Mouse (Mus musculus): ENCODE data around the gene Mpg.
A peak's percentile ranks its signal among the peaks of the same experiment; 100 is the strongest.
"Not testable (repeated sequence)": the region's sequence is repeated elsewhere in the genome, so short reads cannot be mapped to it uniquely, and the experiment has no call there.

The Mpg gene

DNA sequence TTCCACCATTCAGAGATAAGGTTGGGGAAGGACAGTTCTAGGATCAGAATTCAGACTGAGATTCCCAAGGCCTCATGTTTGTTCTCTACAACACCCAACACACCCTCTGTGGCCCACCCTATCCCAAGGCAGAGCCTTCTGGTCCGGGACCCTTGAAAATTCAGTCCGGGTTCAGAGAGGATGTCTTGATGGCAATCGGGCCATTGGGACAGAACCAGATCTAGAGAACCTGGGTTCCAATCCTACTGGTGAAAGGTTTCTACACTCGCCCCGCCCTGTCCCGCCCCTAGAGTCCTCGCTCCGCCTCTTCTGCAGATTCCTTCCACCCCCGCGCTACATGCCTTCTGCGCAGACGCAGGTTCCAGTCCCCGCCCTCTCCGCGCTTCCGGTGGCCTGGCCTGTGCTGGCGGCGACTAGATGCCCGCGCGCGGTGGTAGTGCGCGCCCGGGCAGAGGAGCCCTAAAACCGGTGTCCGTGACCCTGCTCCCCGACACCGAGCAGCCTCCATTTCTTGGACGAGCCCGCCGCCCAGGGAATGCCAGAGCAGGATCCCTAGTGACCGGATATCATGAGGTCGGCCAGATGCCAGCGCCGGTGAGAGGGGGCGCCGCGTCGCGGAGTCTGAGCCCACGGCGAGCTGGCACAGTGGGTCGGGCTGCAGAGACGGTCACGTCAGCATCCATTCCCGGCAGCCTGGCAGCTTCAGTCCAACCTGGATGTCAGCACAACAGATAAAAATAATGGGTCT lies at the start of gene Mpg:
Gene Mpg (plus strand): TSS at position 382 of the 748 bp plus-strand sequence.
- peak; percentile 90 for DNase-seq

DNA sequence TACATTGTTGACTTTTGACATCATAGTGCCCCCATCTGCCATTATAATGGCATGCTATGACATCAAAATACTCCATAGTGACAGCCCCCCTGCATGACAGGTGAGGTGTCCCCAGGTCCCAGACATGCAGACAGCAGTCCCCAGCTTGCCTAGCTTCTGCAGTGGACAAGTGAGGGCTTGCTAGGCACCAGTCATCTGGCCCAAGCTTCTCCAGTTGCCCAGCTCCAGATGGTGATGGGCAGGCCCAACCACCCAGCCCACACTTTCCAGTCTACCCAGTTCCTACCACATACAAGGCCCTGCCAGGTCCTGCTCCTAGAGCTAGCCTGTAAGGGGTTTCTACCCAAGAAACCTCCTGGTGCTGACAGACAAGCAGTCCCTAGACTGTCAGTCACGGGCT lies 47.8 kb upstream of the Mpg start:
- DNase-seq, result no peak

DNA sequence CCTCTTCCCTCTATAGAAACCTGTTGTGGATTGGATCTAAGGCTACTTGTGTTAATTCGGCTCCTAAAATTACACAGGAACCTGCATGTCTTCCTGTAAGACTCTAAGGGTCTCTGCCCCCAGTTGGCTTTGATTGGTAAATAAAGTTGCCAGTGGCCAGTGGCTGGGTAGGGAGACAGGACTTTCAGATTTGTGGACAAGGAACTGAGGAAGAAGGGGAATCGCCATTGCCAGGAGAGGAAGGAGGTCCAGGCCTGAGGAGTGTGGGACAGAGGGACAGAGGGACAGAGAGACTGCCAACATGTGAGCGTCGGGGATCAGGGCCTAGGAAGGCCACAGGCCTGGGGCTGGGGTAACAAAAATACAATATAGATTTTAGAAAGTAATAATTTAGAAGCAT lies 45.1 kb upstream of the Mpg start:
- no peak for DNase-seq

DNA sequence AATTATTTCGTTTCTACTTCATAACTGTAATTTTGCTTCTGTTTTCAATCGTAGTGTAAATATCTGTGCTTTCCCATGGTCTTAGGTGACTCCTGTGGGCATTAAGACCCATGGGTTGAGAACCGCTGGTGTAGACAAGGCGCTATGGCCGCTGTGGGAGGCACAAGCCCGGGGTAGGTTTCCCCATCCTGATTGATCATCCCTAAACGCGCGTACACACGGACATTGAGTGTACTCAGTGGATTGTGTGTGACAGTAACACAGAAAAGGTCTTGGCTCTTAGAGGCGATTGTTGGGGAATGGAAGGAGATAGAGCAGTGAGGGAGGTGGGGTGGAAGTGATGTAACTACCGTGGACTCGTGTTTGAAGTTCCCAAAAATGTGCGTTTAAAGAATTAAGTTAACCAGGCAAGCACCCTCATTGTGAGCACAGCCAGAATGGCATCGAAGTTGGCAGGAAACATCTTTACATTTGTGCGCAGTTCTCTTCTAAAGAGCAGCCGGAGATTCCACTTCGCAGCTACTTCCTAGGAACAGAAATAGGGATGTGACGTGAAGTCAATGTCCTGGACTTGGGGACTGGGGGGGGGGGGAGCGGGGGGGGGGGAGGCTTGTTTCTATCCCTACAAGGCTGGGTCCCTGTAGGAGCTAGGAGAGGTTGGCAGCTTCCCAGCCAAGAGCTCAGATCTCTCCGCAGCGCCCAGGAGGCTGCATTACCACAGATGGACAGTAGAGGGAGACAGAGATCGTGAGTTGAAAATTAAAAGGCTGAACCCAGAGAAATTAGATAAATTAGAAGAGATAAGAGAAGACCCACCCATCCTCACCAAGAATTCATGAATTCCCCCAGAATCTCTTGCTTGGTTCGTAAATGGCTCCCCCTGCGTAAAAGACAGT lies 44.1 kb upstream of the Mpg start:
- peak; percentile 81 for DNase-seq

DNA sequence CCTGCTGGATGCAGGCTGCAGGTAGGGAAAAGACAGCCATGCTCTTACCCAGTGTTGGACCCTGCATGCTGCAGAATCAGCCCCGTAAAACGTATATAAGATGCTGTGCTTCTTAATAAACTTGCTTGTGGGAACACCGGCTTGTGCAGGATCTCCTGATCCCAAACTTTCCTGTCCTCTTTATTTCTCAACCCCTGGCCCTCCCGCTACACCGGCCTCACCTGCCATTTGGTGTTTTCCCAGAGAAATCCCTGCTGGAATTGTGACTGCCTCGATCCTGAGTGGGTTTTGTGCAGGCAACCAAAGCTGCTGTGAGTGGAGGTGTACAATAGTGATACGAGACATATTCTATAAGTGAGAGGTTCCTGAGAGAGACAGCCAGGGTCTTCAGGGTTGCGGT lies 41.8 kb upstream of the Mpg start:
- no peak for DNase-seq

DNA sequence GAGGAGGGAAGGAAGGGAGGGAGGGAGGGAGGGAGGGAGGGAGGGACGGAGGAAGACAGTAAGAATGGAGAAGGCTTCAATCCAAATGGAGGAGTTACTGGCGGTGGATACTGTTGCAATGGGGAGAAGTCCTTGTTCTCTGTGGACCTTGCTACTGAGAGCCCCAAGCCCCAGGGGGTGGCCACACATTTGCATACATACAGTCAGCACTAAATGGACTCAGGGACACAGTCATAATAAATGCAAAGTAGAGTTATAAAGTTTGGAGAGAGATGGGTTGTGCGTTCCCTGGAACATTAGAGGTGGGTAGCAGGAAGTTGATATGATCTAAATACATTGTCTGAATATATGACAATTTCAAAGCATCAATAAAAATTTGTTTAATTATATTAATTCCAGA lies 40.3 kb upstream of the Mpg start:
- no peak for DNase-seq

DNA sequence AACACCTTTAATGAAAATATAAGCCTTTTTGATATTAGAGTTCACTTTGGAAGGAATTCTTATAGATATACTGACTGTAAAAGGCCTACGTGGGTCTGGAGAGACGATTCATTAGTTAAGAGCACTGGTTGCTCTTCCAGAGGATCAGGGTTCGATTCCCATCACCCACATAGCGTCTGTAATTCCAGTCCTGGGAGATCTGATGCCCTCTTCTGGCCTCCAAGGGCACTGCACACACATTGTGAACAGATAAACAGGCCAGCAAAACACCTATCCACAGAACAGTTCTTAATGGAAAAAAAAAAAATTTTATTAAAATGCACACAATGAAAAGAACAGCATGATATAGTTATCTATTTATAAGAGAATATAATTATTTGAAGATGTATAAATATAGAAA lies 39.0 kb upstream of the Mpg start:
- DNase-seq, result no peak

DNA sequence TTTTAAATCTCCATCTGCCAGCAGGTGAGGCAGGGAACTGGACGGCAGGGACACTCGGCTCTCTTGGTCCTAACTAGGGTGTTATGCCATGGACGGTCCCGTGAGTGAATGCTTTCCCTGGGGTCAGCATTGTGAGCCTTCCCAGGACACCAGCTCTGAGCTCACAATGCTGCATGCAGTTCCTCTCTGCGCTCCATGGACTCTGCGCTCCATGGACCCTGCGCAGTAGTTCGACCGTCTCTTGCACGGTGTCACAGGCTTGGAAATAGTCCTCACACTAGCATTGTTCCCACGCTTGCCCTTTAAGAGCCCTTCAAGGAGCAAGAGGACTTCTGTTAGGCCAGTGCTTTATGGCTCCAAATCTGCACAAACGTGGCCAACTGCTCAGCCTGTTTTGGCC lies 37.4 kb upstream of the Mpg start:
- no peak for DNase-seq

DNA sequence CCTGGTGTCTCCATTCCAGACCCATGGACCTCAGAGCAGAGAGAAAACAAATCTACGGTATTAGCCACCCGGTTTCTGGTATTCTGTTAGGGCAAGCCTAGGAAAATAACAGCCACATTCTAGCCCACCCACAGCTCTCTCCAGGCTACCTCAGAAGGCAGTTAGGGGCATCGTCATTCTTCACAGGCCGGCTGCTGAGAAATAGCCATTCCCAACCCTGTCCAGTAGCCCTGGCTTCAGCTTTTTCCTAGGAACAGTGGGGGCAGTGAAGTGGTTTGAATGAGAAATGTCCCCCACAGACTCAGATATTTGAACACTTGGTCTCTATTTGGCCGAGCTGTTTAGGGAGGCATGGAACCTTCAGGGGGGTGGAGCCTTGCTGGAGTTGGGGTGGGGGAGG lies 36.9 kb upstream of the Mpg start:
- DNase-seq, result no peak

DNA sequence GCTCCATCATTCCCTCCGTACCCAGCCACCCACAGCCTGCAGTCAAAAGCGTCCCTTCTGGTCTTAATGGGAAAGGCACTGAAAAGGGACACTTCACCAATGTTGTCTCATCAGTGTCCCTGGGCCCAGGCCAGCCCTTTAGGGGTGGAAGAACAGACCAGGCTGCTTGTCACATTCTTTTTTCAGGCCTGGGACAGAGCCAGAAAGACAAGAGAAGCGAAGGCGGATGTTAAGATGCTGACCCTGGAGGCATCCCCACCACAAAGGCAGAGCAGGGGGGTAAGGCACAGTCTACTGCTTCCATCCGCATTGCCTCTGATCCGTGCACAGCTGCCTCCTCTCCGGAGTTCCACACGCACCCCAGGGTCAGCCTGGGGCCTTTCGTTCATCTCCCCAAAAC lies 36.2 kb upstream of the Mpg start:
- DNase-seq, result no peak

DNA sequence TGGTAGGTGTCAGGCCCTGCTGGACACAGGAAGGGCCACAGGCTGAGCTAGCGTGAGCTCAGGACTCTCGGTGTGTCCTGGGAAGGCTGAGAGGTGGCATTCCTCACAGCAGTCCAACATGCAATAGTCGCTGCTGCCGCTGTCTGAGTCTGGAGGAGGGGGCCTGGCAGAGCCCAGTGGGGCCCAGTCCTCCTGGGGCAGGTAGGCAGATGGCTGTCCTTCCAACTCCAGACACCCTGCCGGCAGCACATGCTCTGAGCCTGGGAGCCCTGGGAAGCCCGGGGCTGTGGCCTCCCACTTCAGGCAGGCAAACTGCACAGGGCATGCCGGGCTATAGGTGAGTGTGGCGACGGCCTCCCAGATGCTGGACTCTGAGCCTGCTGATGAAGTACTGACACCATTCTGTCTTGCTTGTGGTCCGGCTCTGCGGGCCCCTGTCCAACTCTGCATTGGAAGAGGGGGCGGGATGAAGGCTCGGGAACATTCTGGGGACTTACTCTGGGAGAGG lies 35.6 kb upstream of the Mpg start:
- DNase-seq, result no peak

DNA sequence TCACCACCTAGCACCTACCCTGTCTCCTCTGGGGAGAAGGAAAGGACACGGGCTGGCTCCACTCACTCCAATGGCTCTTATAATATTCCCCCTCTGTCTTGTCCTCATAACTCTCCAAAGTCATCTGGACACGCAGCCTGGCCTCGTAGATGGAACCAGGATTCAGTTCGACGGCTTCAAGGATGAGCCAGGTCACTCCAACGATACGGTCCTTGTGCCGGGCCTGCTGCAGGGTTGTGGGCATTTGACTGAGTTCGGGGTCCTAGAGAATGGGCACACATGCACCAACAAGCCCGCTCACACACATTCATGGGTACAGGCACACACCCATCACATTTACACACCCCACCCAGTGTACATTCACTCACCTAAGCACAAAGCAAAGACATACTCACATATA lies 33.1 kb upstream of the Mpg start:
- no peak for DNase-seq

DNA sequence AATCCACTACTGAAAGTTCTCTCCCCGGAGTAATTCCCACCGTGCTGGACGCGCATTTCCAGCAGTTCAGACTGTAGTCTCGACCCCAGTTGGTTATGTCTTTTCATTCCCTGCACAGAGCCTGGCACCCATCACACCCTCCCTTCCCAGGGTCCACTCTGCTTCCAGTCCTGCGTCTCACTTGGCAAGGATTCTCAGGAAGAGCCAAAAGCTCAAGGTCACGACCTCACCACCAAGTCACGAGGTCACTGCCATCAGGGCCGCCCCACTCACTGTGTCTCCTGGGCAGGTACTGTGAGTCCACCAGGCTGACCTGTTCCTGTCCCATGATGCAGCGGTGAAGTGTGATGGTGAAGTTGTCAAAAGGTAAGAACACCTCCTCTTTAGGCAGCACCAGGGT lies 32.2 kb upstream of the Mpg start:
- no peak for DNase-seq

DNA sequence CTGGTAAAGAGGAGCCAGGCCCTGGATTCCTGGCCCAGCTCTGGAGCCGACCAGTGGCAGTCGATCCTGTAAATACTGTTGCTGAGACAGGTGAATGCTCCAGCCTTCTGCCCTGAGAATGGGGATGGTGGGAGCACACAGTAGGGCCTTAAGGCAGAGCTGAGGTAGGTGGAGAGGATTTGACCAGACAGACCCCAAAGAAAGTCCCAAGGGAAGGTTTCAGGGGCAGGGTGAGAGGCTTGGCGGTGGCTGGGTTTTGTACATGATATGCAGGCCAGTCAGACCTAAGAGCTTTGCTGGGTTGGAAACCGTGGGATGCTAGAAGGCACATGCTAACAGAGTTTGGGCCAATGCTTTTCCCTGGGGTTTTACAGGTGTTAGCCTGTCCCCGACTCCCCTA lies 31.7 kb upstream of the Mpg start:
- DNase-seq, result no peak

DNA sequence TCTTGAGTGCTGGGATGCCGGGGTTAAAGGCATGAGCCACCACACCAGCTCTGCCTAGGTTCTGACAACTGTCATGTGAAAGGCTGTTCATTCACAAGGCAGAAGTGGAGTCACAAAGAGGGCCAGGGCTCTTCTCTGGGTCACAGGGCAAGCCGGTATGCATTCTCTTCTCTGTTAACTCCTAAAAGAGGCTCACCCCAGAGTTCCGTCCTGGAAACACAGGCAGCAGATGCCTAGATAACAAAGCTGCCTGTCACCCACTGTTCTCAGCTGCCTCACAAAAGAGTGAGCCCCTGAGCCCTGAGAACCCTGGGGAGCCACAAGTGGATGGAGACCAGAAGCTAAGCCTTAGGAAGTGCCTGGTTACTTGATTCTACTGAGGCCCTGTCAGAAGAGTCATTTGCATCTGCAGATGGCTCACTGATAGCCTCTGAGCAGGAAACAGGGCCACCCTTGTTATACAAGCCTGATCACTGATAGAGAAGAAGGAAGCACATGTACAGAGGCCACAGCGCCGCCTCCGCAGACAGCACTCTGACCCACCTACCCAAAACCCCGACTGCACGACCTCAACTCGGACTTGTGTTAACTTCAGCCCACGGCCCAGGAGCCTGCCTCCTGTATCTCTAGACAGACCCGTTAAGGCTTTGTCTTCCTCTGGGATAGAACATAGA lies 30.3 kb upstream of the Mpg start:
- no peak for DNase-seq

DNA sequence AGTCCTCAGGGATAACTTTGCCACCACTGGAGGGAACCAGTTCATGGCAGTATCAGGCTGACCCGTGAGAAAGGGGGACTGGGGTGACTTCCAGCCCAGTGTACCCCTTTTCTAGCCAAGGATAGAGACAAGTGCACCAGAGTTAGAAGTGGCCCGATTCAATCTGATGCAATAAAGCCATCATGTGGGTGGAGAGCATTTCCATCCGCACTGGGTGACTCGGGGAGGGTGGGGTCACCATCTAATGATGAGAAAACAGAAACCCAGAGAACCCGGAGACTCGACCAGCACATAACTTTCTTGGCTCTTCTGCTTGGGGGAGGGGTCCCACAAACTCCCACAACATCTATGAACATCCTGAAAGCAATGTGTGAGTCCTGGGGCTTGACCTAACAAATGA lies 29.6 kb upstream of the Mpg start:
- DNase-seq, result no peak

DNA sequence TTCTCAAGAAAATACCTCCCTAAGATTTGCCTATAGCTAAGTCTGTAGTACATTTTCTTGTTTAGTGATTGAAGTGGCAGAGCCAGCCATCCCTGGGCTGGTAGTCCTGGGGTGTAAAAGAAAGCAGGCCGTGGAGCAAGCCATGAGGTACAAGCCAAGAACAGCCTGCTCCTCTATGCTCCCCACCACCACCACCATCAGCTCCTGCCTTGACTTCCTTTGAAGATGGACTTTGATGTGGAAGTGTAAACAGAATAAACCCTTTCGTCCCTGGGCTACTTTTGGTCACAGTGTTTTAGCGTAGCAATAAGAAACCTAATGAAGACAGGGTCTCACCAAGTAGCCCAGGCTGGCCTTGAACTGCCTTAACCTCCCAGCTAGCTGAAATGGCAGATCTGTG lies 28.5 kb upstream of the Mpg start:
- no peak for DNase-seq

DNA sequence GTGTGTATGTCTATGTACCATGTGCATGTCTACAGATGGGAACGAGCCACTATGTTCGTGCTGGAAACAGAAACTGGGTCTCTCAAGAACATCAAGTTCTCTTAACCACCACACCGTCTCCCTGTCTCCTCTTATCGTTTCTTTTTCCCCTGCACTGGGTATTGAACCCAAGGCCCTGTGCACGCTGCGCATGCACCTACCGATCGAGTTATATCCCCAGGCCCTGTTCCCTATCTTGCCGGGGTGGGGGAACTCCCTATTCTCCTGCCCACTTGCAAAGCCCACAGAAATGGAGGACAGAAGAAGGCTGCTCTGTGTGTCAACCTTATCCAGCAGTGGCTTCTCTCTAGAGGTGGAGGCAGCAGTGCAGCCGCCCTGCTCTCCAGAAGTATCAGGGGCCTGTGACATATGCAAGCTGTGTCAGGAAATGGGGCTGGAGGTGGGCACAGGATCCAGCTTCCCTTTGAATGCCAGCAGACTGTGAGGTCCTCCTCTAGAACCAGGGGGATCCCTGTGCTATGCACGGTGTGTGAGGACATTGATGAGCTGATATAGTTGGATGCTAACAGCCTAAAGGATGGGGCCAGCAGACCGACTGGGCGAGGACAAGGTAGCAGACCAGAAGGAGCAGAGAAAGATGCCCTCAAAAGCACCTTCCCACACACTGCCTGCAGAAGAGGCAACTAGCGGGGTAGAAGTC lies 27.9 kb upstream of the Mpg start:
- no peak for DNase-seq

DNA sequence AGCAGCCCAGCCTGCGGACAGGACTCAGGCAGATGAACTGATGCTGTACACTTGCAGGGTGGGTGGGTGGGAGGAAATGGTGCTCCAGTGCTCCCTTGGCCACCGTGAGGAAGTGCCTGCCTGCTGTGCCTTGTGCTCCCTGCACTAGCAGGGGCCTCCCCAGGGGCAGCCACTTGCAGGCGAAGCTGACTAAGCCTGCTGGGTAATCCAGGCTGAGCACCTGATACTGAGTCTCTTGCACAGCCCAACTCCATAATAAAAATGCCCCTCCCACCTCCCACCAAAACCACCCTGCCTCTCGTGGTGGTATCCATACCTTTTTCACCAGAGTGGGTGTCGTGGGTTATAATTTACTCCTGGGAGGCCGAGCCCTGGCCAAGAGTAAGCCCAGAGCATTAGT lies 27.1 kb upstream of the Mpg start:
- no peak for DNase-seq

DNA sequence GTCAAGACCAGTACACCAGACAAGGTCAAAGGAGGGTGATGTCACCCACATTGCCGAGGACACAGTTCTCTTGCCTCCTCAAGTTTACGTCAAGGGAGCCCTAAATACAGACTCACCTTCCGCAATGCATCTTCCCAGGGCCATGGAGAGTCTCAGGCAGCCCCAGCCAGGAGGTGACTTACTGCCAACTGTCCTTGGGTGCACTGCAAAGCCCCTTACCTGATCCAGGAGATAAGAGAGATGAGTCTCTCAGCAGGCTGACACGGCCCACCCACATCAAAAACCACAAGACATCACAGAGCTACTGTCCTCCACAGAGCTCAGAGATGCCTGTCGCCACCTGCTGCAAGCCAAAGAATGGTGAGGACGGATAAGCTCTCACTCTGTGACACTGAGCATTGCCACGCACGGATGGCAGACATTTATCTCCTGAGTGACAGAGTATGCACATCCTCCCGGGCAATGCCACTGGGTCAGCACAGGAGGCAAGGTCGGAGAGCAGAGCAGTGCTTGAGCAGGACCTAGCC lies 26.2 kb upstream of the Mpg start, which contains the start of gene Il9r:
Gene Il9r (minus strand): TSS at position 205 of the 527 bp plus-strand sequence.
- DNase-seq, result no peak

DNA sequence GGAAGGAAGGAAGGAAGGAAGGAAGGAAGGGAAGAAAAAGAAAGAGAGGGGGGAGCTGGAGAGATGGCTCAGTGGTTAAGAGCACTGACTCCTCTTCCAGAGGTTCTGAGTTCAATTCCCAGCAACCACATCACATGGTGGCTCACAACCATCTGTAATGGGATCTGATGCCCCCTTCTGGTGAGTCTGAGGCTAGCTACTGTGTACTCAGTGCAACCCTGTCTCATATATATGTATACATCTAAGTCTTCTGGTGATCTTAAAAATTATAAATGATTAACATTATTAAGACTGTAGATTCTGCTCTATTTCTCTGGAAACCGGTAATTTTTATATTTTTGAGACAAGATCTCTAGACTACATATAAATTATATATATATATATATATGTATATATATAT lies 25.3 kb upstream of the Mpg start:
- not testable (repeated sequence) for DNase-seq

DNA sequence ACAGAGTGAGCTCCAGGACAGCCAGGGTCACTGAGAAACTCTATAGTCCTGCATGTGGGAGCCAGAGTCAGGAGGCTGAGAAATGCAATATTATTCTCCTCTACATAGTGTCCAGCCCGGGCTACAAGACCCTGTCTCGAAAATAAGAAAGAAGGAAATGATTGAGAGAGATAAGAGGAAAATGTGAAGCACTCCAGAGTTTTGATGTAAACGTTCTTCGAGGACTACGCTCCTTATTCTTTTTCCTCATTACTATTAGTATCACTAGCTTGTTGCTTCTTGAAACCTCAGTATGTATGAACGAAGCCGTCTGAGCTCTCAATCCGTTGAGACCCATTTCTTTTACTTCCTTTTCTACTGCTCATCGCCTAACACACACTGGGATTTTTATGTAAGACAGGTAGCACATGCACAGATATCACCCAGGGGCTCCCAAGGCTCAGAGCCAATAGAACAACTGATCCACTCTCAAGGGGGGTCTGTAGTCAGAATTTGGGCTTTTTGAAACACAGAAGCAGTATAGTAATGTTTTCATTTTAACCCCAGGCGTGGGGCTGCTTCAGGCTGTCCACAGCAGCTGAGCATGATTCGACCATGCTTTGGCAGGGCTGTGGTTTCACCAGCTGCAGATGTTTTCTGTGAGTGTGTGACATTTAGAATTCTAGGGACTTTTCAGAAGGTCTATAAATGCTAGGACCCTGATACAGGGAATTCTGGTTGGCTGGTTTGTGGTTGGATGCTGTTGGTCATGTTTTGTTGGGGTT lies 24.2 kb upstream of the Mpg start:
- no peak for DNase-seq

Measured in kidney, adult 18-20 months (tissue).